Mouse (Mus musculus) testis, adult 2 months (tissue): ENCODE measurements at regions not wholly inside any gene's neighbourhood (a gene's known extent, or its start where the extent isn't known, plus 50 kb on each side); places are given as distances from the start of the nearest gene placed in this dataset.

ENCODE experiments used
- H3K27ac ChIP-seq: fragments of 200-500 bp; 2 replicates; pipeline ENCODE4 v1.5.1; 2012; ENCODE audit warnings: low read depth, low read length; ENCODE audit not compliant: control insufficient read depth, insufficient read depth
- H3K27me3 ChIP-seq: fragments of 200-500 bp; 2 replicates; pipeline ENCODE4 v1.6.1; 2012; ENCODE audit warnings: mild to moderate bottlenecking, low read length, moderate library complexity; ENCODE audit not compliant: control insufficient read depth, insufficient read depth
- H3K36me3 ChIP-seq: fragments of 200-500 bp; 2 replicates; pipeline ENCODE4 v1.6.1; 2012; ENCODE audit warnings: mild to moderate bottlenecking, low read length; ENCODE audit not compliant: control insufficient read depth, insufficient read depth
- H3K4me1 ChIP-seq: fragments of 200-500 bp; 2 replicates; pipeline ENCODE4 v1.6.1; 2012; ENCODE audit warnings: low read length; ENCODE audit not compliant: control insufficient read depth, insufficient read depth
- H3K4me3 ChIP-seq: fragments of 200-500 bp; 2 replicates; pipeline ENCODE4 v1.5.1; 2012; ENCODE audit warnings: low read depth, mild to moderate bottlenecking, low read length, moderate library complexity, mixed read lengths; ENCODE audit not compliant: control insufficient read depth
- CTCF ChIP-seq: fragments of 200-500 bp; IDR thresholded peaks from 2 replicates; pipeline ENCODE4 v1.5.1; 2012; ENCODE audit warnings: low read depth, mild to moderate bottlenecking, inconsistent platforms, low read length, moderate library complexity; ENCODE audit not compliant: control insufficient read depth, insufficient read depth, insufficient replicate concordance
- POLR2A ChIP-seq: fragments of 200-500 bp; IDR thresholded peaks from 2 replicates; pipeline ENCODE4 v1.6.1; 2012; ENCODE audit warnings: low read depth, mild to moderate bottlenecking, inconsistent platforms, low read length, moderate library complexity; ENCODE audit not compliant: control insufficient read depth

GRCm38 (mm10) chr2:133708735-133709584 lies 157.0 kb downstream of the Bmp2 start:
- no peaks in the 10 kb centered on the region for H3K4me1 ChIP-seq
- H3K27me3 ChIP-seq, result no peaks in the 10 kb centered on the region
- no peak overlapping the region for H3K4me3 ChIP-seq
- no peaks in the 10 kb centered on the region for H3K36me3 ChIP-seq
- H3K27ac ChIP-seq, result no peak overlapping the region
- TF ChIP-seq POLR2A (no peak), CTCF (no peak)

- TF ChIP-seq CTCF (no peak), POLR2A (no peak)
- H3K4me1 ChIP-seq, result no peaks in the 10 kb centered on the region
- no peaks in the 10 kb centered on the region for H3K36me3 ChIP-seq
- H3K27me3 ChIP-seq, result no peaks in the 10 kb centered on the region
- no peak overlapping the region for H3K27ac ChIP-seq
- no peak overlapping the region for H3K4me3 ChIP-seq
Observed at GRCm38 (mm10) chr2:133716243-133716642, 164.3 kb downstream of the Bmp2 start.

GRCm38 (mm10) chr2:133717076-133717475 lies 165.1 kb downstream of the Bmp2 start:
- H3K36me3 ChIP-seq, result no peaks in the 10 kb centered on the region
- H3K4me1 ChIP-seq, result no peaks in the 10 kb centered on the region
- H3K27ac ChIP-seq, result no peak overlapping the region
- TF ChIP-seq POLR2A, result no peak
- TF ChIP-seq CTCF, result no peak
- no peak overlapping the region for H3K4me3 ChIP-seq
- H3K27me3 ChIP-seq, result no peaks in the 10 kb centered on the region

GRCm38 (mm10) chr2:133724310-133724709 lies 172.4 kb downstream of the Bmp2 start:
- no peak for TF ChIP-seq CTCF
- no peak overlapping the region for H3K27ac ChIP-seq
- H3K36me3 ChIP-seq, result no peaks in the 10 kb centered on the region
- H3K4me3 ChIP-seq, result no peak overlapping the region
- no peaks in the 10 kb centered on the region for H3K27me3 ChIP-seq
- no peaks in the 10 kb centered on the region for H3K4me1 ChIP-seq

GRCm38 (mm10) chr2:133724757-133725156 lies 172.8 kb downstream of the Bmp2 start:
- no peaks in the 10 kb centered on the region for H3K27me3 ChIP-seq
- H3K27ac ChIP-seq, result no peak overlapping the region
- no peaks in the 10 kb centered on the region for H3K4me1 ChIP-seq
- no peak for TF ChIP-seq POLR2A
- no peak for TF ChIP-seq CTCF
- no peaks in the 10 kb centered on the region for H3K36me3 ChIP-seq
- H3K4me3 ChIP-seq, result no peak overlapping the region

- Histone ChIP-seq H3K4me1 (no peaks in the 10 kb centered on the region), H3K27me3 (no peaks in the 10 kb centered on the region), H3K36me3 (no peaks in the 10 kb centered on the region), H3K4me3 (no peak overlapping the region), H3K27ac (no peak overlapping the region)
- TF ChIP-seq POLR2A, result no peak
- TF ChIP-seq CTCF, result no peak
Observed at GRCm38 (mm10) chr2:133734469-133735225, 182.7 kb downstream of the Bmp2 start.

- H3K4me1 ChIP-seq, result no peaks in the 10 kb centered on the region; the same call in 1 of the 2 replicates
- no peaks in the 10 kb centered on the region for H3K36me3 ChIP-seq
- H3K27ac ChIP-seq, result no peak overlapping the region
- no peak for TF ChIP-seq POLR2A
- no peak for TF ChIP-seq CTCF
- no peaks in the 10 kb centered on the region for H3K27me3 ChIP-seq
- no peak overlapping the region for H3K4me3 ChIP-seq
Observed at GRCm38 (mm10) chr2:133738839-133739430, 187.0 kb downstream of the Bmp2 start.
